Mouse (Mus musculus) retina, embryonic 14.5 days (tissue): Measurements from ENCODE around the gene Slc7a15.

ENCODE experiments used
- DNase-seq: peaks from one replicate; pipeline ENCODE4 v3.0.0-alpha.2; 2015; ENCODE audit warnings: low spot score

Gene Slc7a15

DNA sequence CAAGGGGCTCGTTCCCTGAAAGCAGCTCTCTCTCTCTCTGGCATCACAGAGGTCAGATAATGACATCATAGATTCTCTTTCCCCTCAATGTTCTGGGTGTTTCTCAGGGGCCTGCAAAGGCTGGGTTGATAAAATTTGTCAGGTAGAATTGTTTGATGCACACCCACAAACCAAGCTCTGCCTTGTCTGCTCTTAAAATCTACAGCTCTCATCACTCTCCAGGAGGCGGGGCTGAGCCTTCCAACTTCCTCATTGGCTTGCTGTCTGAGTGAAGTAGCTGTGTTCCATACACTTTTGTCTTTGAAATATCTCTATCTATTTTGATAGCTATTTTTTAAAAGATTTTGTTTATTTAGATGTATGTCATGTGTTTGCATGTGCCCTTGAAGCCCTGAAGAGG, 116.7 kb downstream of the Slc7a15 start:
- no peak for DNase-seq
